Mouse (Mus musculus) ES-E14 (cell line): Measurements from ENCODE around the gene Tmem114.

Experiments used
- CHD2 ChIP-seq: IDR thresholded peaks from 2 replicates; pipeline ENCODE4 v1.6.1; 2014; ENCODE audit warnings: mild to moderate bottlenecking, low read depth, low read length, inconsistent platforms
- HCFC1 ChIP-seq: IDR thresholded peaks from 2 replicates; pipeline ENCODE4 v1.6.1; 2012; ENCODE audit warnings: low read length, inconsistent platforms, borderline replicate concordance; ENCODE audit not compliant: insufficient read depth
- MAFK ChIP-seq: IDR thresholded peaks from 2 replicates; pipeline ENCODE4 v1.6.1; 2014; ENCODE audit warnings: mild to moderate bottlenecking, low read depth, low read length, inconsistent platforms; ENCODE audit not compliant: insufficient read depth

DNA sequence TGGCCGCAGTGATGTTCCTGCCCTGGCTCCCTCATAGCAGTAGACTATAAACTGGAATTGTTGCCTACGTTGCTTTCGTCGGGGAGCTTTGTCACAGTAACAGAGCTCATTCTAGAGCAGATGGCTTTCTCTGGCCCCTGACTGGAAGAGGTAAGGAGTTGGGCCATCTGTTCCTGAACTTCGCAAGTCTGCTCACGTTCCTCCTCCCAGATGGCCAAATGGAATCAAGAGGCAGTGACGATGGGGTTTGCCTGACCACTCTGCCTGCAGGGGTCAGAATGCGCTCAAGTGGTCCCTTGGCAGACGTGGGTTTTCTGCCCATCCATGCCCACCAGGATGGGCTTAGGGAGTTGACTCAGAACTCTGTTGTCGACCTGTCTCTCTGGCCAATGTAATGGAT, 4.6 kb downstream of the Tmem114 start:
- TF ChIP-seq MAFK = no peak
- TF ChIP-seq CHD2 = no peak
- no peak for TF ChIP-seq HCFC1
